Mouse (Mus musculus) testis, adult 10 weeks (tissue): ENCODE measurements around the gene Srd5a2. TPM values are rescaled to one million over a fixed set of nuclear protein-coding genes. Genes with fewer than 3 reads are reported as not detected.

Experiments
- polyA plus RNA-seq: library from polyadenylated mRNA; stranded (reverse); fragments of 350-450 nt; fragmentation: Illumina TruSeq; extraction: RNeasy Lipid Tissue Mini Kit (QIAGEN cat#74804); gene quantifications from one replicate; pipeline ENCODE4 v1.2.3, GENCODE M21; 2014; ENCODE audit warnings: low read depth, low replicate concordance

Srd5a2 gene
- 0.46 TPM for polyA plus RNA-seq

GRCm38 (mm10) chr17:74047210-74048082 is at the start of gene Srd5a2:
Gene Srd5a2, minus strand, starts transcription at chr17:74047916.

Other genes starting within 250 kb of the Srd5a2 start
- gene Ehd3, start 243.8 kb downstream of the Srd5a2 start, polyA plus RNA-seq: 1.4 TPM
- gene Xdh, start 97.7 kb downstream of the Srd5a2 start, polyA plus RNA-seq: 2.5 TPM
- gene Memo1, start 247.6 kb upstream of the Srd5a2 start, polyA plus RNA-seq: 251 TPM